Mouse (Mus musculus) NIH3T3 (cell line): ENCODE data around the gene Qprt.
A peak's percentile ranks its signal among the peaks of the same experiment; 100 is the strongest.

ENCODE experiments used
- DNase-seq: peaks from one replicate; pipeline ENCODE4 v3.0.0-alpha.2; 2012; ENCODE audit warnings: low read depth

Gene Qprt

GRCm38 (mm10) chr7:127121911-127122270 lies at the start of gene Qprt:
Gene Qprt, minus strand, starts transcription at chr7:127122226.
- no peak for DNase-seq

DNA sequence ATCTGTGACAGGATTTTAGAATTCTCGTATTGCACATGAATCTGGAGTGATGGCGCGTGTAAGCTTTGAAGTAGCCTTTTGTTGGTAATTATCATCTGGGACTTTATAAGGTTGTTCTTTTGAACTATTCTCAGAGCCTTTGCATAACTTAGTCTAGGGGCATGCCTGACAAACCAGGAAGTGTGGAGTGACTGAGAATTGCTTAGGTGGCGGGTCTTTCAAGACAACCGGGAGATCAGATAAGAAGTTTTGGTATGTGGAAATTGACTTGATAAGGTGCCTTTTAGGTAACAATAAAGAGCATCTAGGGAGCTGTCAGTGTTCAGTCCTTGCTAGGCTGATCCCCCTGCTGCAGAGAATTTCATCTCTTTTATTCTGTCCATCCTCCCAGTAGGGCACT lies 44.5 kb upstream of the Qprt start:
- no peak for DNase-seq

- no peak for DNase-seq
These were observed 43.8 kb upstream of the Qprt start for GRCm38 (mm10) chr7:127165607-127166493.

- DNase-seq: no peak
These were observed 42.0 kb upstream of the Qprt start for GRCm38 (mm10) chr7:127164002-127164401.

DNA sequence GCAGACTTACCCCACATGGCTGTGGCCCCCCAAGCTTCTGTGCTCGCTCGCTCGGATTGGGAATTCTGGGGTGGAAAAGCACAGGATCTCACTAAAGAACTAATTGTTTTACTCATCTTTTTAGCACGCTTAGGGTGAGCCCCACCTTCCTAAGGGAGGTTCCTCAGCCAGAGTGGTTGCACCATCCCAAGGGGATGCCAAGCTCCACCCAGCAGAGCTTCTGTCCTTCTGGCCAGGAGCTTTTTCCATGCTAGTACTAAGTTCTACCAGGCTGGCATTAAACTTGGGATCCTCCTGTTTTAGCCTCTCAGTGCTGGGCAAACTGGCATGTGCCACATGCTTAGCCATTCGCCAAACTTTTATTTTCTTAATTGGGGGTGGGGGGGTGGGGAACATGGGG lies 40.5 kb upstream of the Qprt start:
- peak; percentile 50 for DNase-seq

- DNase-seq: peak; percentile 74
These were observed 35.5 kb upstream of the Qprt start for GRCm38 (mm10) chr7:127157548-127157947.

DNA sequence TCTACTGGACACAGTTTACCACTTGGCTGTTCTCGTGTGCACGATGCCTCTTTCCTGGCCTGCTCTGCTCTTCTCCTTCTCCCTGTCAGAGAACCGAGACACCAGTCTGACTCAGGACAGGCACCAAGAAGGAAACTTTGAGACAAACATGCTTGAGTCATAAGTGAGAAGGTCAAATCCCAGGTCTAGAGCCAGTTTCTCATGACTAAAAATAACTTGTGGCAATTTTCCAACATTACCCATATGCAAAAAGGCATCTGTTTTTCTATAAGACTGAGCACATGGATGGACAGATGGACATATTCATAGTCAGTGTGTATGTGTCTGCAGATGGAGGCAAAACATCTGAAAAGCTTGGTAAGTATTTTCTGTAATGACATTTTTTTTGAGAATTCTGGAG lies 31.5 kb upstream of the Qprt start:
- peak; percentile 77 for DNase-seq

GRCm38 (mm10) chr7:127152464-127152863 lies 30.4 kb upstream of the Qprt start:
- no peak for DNase-seq

- no peak for DNase-seq
These were observed 25.9 kb upstream of the Qprt start for GRCm38 (mm10) chr7:127147901-127148300.

GRCm38 (mm10) chr7:127146267-127146603 lies 24.2 kb upstream of the Qprt start:
- no peak for DNase-seq

GRCm38 (mm10) chr7:127145387-127146266 lies 23.6 kb upstream of the Qprt start:
- no peak for DNase-seq

DNA sequence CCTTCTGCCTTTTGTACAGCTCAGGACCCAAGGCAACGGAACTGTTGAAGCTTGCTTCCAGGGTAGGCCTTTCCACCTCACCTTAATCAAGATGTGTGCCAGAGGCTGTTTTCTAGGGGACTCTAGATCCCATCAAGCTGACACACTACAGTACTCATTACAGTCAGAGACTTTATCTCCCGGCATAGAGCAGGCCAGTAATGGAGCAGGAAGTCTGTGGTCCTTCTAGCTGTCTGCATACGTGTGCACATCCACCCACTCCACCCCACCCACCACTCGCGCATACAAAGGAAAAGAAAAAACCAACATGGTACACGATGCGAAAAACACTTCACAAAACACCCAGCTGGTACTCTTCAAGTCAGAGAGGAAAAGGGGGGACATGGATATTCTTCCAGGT lies 22.4 kb upstream of the Qprt start:
- no peak for DNase-seq

- DNase-seq: no peak
These were observed 20.6 kb upstream of the Qprt start for GRCm38 (mm10) chr7:127142666-127143065.

DNA sequence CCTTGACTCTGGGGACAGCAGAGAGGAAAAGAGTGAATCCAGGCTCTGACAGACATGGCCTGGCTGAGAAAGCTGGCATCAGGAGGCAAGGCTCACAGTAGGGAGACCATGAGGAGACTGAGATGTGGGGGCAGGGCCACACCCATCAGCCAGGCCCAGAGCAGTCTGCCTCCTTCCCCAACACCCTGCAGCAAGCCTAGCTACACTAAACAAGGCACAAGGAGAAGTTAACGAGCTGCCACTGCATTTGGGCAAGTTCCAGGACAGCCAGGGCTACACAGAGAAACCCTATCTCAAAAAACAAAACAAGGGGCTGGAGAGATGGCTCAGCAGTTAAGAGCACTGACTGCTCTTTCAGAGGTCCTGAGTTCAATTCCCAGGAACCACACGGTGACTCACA lies 20.2 kb upstream of the Qprt start:
- DNase-seq: no peak

- DNase-seq: no peak
These were observed 18.8 kb upstream of the Qprt start for GRCm38 (mm10) chr7:127140623-127141404.

DNA sequence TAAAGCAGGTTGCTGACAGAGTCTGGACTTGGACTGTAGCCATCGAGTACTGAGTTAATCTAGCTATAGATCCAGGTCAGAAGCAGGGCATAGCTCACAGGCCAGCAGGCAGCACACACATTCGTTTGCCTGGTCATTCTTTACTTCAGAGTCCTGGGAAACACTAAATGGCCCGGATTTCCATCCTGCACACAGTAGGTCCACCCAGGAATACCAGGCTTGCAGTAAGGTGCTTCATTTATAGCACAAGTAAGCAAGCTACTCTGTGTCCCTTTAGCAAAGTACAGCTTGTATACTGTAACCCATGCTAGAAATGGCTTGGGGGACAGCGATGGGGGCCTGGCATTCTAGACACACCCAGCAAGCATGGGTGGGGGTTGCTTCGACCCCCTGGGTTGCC lies 17.5 kb upstream of the Qprt start:
- no peak for DNase-seq

DNA sequence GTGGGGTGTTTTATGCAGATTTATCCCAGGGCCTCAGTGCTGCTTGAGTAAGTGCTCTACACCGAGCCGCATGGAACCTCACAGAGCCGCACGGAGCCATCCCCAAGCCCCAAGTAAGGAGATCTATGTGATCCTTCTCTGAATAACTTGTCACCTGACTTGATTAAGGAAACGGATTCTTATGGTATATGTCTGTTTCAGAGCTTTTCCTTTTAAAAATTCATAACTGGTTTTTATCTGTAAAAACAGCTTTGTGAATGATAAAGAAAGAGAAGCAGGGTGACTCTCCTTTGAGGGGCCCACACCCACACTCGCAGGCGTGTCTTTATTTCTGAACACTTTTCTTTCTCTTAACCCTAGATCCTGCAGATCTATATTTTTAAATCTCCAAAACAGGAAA lies 17.1 kb upstream of the Qprt start:
- DNase-seq: no peak

- no peak for DNase-seq
These were observed 15.4 kb upstream of the Qprt start, which contains the start of gene Spn for GRCm38 (mm10) chr7:127137262-127138017. Gene Spn, minus strand, starts transcription at chr7:127137823.

GRCm38 (mm10) chr7:127136181-127137071 lies 14.4 kb upstream of the Qprt start:
- no peak for DNase-seq

DNA sequence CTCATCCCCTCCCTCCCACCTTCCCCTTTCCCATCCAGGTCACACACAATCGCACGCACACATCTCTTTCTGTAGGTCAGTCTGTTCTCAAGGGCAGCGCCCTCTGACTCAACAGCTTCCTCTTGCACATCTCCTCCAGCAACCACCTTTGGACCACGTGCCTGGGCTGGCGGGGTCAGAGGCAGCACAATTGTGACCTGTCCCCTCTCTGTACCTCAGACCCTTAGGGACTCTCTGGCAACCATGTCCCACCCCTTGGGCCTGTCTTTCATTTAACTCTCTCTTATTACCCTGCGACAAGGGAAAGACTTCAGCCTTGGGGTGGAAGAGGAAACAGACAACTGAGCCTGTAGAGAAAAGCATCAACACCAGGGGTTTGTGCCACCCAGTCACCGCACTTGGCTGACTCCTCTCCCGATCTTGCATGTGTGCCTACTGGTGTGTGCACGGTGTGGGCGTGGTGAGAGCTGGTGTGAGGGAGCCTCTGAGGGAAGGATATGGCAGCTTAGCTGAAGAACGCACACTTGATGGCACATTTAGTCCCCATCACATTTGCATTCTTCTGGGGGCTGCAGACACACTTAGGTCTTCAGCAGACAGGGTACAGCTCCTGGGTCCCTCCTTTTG lies 12.9 kb upstream of the Qprt start:
- no peak for DNase-seq
